Mouse (Mus musculus) urinary bladder, postnatal 14 days (tissue): ENCODE results near the gene Flvcr1.
"Not testable (repeated sequence)": the region's sequence is repeated elsewhere in the genome, so short reads cannot be mapped to it uniquely, and the experiment has no call there.

Experiments used
- DNase-seq: peaks from one replicate; pipeline ENCODE4 v3.0.0; 2021; ENCODE audit warnings: low spot score

Flvcr1 gene

DNA sequence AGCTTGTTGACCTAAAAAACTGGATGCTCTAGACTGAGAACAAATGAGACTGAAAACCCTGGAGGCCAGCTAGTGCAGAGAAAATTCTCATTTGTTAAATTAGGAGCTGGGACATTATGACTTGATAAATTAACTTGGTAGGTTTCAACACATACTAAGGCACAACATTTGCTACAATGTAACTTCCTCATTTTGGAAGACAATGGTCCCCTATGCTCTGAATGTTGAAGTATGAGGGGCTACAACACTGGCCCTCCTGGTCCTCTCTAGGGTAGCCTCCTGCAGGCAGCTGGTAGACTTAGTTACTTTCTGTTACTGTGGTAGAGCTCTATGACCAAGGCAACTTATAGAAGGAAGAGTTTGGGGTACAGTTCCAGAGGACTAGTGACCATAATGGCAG, 15.4 kb upstream of the Flvcr1 start:
- no peak for DNase-seq

DNA sequence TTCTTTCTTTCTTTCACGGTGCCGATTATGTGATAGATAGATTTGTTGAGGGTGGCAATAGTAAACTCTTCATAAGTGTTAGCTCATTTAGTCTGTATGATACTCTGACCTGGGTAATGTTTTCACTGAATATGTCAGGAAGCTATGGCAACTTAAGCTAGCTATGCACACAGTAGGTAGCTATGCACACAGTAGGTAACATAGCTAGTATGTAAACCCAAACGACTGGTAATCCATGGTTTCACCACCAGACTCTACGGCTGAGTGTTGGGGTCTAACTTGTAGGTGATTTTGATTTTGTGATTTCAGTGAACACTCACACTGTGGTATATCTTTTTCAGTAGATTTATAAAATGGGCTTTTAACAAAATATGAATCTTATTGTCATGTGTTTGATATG, 12.0 kb upstream of the Flvcr1 start:
- no peak for DNase-seq

DNA sequence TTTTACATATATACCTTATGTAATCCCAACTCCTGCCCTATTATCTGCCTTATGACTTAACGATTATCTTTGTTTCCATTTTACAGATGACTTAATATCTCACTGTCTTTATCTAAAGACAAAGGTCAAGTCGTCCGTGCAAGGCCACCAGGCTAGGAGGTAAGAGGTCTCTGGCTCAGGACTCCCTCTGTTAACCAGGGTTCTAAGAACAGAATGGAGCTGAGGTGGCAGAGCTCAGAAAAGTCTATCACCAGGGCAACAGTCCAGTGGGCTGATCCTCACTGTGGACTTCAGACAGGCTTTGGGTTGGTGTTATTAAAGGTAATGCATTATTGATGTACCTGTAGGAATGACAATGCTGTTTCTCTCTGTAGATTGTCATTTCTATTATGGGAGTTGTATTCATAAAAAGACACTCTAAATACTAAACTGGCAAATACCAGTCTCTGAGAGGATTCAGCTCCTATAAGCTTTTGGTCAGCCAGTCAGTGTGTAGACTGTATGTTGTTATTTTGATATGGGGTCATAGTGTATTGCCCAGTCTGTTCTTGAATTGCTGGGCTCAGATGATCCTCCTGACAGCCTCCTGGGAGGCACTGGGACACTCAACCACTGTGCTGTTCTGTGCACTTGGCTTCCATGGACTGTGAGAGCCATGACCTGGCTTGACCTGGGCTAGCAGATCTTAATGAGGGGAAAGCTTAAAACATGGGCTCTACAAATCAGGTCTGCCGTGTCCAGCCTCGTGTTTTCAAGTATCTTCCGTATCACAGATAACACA, 10.8 kb upstream of the Flvcr1 start, which contains the start of gene Spata45:
Gene Spata45 (plus strand): TSS at position 86 of the 781 bp plus-strand sequence.
- DNase-seq: no peak

DNA sequence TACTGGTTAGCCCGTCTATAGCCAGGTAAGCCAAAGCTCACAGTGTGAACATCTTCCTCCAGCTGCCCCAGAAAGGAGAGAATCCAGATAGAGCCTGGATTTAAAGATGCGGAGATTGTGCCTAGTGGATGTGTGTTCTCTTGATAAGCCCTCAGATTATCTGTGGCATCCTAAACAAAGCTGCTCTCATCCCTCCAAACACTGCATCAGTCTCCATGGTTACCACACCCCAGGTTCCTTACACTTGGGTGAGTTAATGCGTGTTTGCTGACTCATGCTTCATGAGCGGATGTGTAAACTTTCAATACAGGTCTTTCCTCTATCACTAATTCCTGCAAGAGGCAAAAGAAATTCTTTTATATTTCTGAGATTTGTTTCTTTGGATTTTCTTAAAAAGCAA, 9.7 kb upstream of the Flvcr1 start:
- DNase-seq: no peak

DNA sequence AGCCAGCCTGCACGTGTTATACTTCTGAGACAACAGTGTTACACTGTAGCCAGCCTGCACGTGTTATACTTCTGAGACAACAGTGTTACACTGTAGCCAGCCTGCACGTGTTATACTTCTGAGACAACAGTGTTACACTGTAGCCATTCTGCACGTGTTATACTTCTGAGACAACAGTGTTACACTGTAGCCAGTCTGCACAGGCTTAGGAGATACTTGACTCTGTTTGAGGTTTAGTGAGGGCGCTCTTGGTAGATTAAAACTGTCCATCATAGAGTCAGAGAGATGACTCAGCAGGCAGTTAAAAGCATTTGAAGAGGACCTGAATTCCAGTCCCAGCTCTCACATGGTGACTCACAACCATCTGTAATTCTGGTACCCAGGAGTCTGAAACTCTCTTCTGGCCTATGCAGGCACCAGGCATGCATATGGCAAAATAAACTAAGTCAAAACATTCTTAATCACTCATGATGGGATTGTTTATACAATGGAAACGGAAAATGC, 5.0 kb upstream of the Flvcr1 start:
- DNase-seq: not testable (repeated sequence)

DNA sequence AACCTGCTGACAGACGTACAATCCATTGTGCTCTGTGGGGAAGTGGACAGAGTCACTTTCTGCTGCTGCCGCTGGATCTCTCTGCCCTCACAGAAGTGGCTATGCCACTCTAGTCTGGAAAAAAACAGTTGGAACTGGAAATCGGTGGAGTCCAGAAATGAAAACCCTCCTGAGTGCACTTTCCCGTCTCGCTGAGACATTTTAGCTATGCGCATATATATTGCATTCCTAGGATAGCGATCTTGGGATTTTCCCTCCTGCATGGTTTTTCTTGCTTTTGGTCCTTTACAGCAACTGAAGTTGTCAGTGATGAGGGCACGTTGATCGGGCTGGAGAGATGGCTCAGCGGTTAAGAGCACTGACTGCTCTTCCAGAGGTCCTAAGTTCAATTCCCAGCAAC, 4.2 kb upstream of the Flvcr1 start:
- DNase-seq: no peak

DNA sequence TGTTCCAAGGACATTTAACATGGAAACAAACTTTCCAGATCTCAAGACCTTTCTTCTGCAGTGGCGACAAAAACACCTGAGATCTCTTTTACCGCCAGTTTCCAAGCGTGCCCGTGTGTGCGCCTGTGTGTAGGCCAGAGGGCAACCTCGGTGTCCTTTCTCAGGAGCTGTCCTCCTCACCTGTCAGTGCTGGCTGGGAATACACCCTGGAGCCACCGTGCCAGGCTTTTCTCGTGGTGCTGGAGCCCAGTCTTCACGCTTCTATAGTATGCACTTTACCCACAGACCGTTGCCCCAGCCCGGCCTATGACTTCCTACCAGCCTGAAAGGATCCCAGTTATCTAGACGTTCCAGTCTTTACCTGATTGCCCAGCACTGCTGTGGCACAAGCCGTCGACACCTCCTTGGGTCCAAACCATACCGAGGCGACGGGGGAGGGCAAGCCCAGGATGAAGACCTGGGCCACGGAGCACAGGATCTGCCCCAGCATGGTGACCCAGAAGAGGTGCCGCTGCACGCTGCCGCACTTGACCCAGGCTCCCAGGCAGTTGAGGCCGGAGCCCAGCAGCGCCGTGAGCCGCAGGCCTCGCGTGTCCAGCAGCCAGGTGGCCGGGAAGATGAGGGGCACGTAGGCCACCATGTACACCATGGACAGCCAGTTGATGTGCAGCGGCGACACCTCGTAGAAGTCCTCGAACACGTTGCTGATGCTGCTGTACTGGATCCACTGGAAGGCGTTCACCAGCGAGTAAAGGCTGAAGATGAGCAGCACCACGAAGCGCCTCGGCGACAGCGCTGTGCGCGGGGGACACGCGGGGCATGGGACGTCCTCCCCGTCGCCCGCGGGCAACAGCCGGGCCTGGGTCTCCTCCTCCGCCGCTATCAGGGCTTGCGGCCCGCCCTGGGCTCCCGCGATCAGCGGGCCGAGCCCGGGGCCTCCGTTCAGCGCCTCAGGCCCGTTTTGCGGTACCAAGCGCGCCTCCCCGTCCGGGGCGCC, 644 bp downstream of the Flvcr1 start:
- DNase-seq: peak; percentile 26

DNA sequence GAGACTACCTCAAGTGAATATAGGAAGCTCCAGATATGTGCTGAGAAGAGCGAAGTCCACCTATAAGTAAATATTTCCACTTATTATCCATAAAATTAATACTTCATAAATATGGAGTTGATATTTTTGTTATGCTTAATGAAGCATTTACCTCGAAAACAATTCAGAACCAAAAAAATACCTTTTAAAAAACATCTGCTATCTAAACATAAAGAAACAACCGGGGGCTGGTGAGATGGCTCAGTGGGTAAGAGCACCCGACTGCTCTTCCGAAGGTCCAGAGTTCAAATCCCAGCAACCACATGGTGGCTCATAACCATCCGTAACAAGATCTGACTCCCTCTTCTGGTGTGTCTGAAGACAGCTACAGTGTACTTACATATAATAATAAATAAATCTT, 2.2 kb downstream of the Flvcr1 start:
- DNase-seq: not testable (repeated sequence)

DNA sequence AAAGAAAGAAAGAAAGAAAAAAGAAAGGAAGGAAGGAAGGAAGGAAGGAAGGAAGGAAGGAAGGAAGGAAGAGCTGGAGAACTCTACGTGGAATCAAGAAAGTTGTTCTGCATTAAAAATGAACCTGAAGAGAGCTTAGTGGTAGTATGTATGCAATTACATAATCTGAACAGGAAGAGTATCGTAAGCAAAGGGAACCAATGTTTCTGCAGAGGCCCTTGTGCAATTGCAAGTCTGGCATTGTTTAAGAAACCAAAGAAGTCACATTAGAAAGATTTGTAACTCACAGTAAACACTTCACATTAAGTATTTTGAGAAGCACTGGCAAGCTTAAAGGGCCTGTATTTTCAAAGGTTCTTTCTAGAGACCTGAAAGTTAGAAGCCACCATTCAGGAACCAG, 2.8 kb downstream of the Flvcr1 start:
- DNase-seq: no peak

DNA sequence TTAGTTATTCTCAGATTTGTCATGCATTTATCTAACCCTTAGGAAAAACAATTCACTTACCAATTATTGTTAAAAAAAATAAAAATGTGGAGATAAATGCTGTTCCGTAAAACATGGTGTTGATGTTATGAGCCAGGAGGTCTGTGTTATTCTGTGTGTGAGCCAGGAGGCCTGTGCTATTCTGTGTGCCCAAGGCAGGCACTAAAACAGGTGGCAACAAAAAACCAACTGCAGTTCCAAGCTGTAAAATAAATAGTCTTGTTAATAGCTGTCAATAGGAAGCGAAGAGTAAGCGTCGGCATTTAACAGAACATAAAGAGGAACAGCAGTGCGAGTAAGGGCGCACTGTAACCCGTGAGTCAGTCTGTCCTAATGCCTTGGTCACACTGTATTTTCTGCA, 4.9 kb downstream of the Flvcr1 start:
- no peak for DNase-seq

DNA sequence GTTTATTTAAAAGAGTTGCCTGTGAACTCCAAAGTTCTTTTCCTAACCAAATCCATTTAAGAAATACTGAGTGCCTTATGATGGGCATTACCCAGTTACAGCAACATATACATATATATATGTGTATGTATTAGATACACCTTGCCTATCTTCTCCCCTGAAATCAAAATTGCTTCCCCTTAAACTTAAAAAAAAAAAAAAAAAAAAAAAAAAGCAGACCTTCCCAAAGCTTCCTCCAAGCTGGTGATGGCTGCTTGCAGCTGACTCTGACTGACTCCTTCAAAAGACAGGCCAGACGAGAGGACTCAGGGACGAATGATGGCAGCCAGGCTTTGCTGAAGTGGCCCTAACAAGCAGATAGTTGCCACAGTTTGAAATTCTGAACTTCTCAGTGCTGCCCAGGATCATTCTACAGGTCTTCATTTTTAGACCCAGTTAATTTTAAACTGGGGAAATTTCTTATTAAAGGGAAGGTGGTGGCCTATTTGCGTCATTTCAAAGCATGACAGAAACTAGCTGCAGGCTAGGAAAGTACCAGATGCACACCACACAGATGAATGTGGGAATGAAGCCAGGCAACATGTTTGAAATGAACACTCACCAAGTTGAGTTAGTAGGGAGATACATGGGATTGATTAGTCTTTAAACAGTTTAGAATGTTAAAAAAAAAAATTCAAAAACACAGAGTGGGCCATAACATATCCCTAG, 5.6 kb downstream of the Flvcr1 start:
- DNase-seq: no peak

DNA sequence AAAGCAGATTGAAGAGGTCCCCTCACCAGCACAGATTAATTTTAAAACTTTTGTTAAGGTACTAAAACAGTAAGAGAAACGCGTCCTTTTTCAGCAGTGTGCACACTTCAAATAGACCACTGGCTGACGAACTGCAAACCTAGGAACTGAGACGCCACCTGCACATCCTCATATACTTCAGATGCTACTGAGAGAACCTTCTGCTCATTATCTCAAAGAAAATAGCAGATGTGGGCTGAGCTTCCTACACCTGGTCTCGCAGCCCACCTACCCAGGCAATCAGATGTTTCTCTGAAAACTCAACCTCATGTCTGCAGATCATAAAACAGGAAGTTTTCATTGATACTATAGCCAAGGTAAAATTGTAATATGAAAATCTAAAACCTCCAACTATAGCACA, 6.2 kb downstream of the Flvcr1 start:
- no peak for DNase-seq

DNA sequence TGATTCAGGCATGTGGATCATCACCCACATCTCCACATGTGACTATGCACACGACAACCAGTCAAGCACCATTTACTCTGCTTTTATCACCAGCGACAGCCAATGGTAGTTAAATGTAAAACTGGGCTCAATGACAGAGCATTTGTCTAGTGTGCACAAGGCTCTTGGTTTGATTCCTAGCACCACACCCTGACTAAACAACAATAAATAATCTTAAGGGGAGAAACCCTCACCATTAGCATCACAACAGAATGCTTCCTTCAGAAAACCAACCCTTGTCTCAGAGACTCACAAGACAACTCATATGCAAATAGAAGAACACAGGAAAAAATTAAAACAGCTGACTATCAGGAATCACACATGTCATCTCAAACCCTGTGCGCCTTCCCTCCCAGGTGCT, 11.7 kb downstream of the Flvcr1 start:
- DNase-seq: no peak

DNA sequence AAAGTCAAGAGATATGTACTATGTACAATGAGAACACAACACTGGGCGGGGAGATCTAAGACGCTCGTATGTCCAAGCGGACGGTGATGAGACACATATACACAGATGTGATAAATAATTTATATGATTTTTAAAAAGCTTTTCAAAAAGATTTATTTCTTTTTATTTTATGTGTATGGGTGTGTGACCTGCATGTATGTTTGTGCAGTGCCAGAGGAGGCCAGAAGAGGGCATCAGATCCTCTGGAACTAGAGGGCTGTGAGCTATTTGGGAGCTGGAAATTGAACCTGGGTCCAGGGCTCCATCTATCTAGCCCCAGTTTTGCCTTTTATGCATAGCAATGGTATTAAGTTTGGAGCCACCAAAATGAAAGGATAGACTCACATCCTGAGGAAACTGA, 17.3 kb downstream of the Flvcr1 start:
- no peak for DNase-seq

DNA sequence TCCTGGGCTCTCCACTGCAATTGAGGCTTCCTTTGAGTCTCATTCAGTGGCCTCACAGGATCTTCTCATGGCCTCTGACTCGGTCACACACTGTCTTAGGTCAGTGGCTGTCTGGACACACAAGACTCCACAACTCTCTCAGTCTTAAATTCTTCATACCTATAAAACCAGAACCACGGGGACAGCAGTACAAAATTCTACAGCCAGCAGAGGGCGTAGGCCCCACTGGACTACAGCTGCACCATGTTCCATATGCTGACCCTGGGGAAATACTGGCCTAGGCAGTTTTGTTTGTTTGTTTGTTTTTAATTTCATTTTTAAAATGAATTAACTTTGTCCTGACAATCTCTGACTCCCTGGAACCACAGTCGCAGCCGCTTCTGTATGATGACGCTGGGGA, 23.8 kb downstream of the Flvcr1 start:
- no peak for DNase-seq

DNA sequence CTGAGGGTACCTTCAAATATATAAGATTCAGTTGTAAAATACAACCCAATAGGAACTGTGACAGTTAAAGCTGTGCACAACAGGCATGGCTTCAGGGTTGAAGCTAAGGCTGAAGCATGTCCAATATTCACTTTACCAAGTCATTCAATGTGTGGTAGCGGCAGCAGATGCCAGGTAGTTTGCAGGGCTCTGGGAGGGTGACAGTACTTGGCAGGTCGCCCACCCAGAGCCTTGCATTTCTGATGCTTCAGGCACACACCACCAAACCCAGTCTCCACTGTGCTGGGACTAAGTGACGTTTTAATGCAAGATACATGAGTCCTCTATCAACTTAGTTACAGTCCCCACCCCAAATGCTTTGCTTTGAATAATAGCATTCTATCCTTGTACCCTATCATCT, 25.3 kb downstream of the Flvcr1 start:
- no peak for DNase-seq

DNA sequence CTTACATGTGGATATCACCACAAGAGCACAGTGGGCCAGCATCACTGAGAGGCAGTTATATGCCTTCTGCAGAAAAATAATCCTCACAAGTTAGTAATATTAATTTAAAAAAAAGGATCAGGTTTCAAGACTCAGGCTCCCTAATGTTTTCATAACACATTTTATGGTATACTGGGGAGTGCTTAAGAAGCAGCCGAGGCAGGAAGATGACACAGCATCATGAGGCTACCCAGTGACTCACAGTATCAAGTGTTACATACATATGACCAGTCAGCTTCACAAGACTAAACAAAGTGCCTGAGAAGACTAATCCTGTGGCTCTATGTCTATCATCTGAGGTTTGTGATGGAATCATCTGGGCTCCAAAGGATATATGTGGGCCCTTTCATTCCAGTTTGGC, 27.9 kb downstream of the Flvcr1 start:
- DNase-seq: no peak

DNA sequence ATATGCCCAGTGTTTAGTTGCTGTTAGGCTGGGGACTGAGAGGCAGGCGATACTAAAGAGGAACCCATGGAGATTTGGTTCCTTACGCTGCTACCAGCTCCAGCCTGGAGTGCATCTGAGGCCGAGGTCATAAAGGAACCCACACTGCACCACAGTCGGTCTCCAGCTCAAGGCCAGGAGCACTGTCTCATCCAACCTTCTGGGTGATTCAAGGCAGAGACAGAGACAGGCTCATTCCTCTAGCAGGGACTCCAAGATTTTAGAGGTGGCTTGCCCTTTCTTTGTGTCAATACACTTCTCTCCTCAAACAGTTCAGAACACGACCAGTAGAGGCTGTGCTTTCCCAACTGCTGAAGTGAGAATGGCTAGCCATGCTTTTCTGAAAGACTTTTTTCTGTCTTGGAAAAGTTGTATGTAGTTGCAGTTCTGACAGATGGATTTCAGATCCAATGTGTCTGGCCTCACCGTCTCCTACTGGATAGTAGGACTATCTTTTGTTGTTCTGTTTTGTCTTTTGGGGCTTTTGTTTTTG, 29.5 kb downstream of the Flvcr1 start:
- no peak for DNase-seq

DNA sequence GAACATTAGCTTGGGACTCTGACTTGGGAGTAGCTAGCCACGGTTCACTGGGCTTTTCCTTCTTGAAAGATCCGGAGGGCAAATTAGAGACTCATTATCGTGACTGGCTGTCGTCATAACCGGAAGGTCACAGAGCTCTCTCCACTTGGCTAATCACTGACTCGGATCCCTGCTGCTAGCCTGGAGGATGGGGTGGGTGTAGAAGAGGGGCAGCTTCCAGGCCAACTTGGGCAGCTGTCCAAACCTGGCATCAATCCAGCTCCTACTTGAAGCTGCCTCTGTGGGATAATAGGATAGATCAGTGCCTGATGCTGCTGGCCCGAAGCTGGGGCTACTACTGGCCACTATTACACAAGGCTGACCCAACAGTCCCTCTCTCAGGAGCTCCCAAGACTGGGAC, 30.4 kb downstream of the Flvcr1 start:
- peak; percentile 66 for DNase-seq

DNA sequence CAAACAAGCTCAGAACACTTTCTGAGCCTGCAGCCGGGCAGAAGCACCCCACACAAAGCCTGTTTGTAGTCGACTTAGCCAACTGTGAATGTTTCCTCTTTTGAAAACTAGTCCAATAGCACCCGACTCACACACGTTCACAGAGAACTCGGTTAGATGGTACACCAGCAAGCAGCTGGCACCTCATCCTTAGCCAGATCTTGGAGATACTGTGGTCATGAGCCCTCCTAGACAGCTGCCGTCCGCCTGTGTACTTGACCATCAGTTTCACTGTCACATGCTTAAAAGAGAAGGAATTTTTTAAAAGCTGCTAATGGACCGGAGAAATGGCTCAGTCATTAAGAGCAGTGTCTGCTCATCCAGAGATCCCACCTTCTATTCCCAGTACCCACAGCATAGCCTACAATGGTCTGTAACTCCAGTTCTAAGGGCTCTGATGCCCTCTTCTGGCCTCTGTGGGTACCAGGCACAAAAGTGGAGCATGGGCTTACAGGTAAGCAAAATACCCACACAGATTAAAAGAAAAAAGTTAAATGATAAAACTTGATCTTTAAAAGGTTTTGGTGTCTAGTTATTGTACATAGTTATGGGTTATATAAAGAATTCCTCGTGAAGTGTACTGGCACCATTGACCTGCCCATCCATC, 36.4 kb downstream of the Flvcr1 start:
- no peak for DNase-seq

DNA sequence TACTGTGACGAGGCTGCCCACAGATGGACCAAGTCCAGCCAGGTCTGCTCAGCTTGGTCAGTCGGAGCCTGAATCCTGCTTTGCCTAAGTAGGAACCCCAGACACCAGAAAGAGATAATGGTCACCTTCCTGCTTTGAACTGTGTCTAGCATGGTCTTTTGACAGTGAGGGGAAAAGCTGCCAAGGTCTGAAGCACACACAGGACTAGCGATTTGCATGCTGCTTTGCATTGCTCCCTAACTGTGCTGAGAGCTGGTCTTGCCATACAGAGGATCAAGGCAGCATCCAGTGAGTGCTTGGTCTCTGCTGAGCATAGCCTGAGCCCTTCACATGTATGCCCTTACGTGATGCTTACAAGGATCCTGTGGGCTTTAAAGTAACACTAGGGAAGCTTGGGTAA, 44.5 kb downstream of the Flvcr1 start:
- no peak for DNase-seq

DNA sequence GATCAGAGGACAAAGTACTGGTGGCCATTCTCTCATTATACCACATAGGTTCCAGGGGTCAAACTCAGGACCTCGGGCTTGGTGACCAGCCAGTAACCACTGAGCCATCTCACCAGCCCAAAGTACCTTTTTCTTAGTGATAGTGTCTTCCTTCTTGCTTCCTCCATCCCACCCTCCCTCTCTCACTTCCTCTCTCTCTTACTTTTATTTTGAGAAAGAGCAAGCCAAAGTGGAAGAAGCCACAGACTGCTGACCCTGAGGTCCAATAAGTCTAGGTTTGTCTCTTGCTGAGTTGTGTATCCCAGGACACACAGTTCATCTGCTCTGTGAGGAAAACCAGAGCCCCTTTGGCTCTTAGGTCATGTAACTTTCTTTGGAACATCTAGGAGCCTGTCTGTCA, 45.5 kb downstream of the Flvcr1 start:
- DNase-seq: no peak
